Mouse (Mus musculus) kidney, embryonic 16.5 days (tissue): ENCODE measurements around the gene Tenm3. TPM values are rescaled to one million over a fixed set of nuclear protein-coding genes. Genes with fewer than 3 reads are reported as not detected.

Experiments
- ATAC-seq: fragments of 200-750 bp; cut with Nextera tagmentation; 2 replicates; pipeline ENCODE4 v1.8.0; 2017; ENCODE audit warnings: moderate TSS enrichment; ENCODE audit not compliant: low FRiP score, low TSS enrichment
- H3K27ac ChIP-seq: fragments of 300-500 bp; sonication (generic); 2 replicates; pipeline ENCODE4 v1.5.1; 2014; ENCODE audit warnings: low read length
- H3K27me3 ChIP-seq: fragments of 300-500 bp; sonication (generic); 2 replicates; pipeline ENCODE4 v1.6.1; 2014; ENCODE audit warnings: low read length, control low read depth, mixed read lengths; ENCODE audit not compliant: insufficient read depth
- H3K36me3 ChIP-seq: fragments of 300-500 bp; sonication (generic); 2 replicates; pipeline ENCODE4 v1.6.1; 2014; ENCODE audit warnings: low read length, control low read depth, mixed read lengths; ENCODE audit not compliant: insufficient read depth
- H3K4me1 ChIP-seq: fragments of 300-500 bp; sonication (generic); 2 replicates; pipeline ENCODE4 v1.6.1; 2014; ENCODE audit warnings: low read length, control low read depth, mixed read lengths; ENCODE audit not compliant: insufficient read depth
- H3K4me2 ChIP-seq: fragments of 300-500 bp; sonication (generic); replicated peaks from 2 replicates; pipeline ENCODE4 v1.6.1; 2014; ENCODE audit warnings: low read depth, low read length
- H3K4me3 ChIP-seq: fragments of 300-500 bp; sonication (generic); 2 replicates; pipeline ENCODE4 v1.5.1; 2014; ENCODE audit warnings: mild to moderate bottlenecking, low read length
- H3K9ac ChIP-seq: fragments of 300-500 bp; sonication (generic); replicated peaks from 2 replicates; pipeline ENCODE4 v1.6.1; 2014; ENCODE audit warnings: low read length
- H3K9me3 ChIP-seq: fragments of 300-500 bp; sonication (generic); 2 replicates; pipeline ENCODE4 v1.6.1; 2016; ENCODE audit warnings: low read length, control low read depth
- WGBS: fragments of 180-500 bp; shearing (Covaris S2); extraction: QIAGEN DNeasy Blood & Tissue Kit; methylation state at CpG from one replicate; pipeline ENCODE4 v1.1.7; 2014; 5-methylcytosine and 5-hydroxymethylcytosine counted together
- polyA plus RNA-seq: library from polyadenylated mRNA; unstranded; fragments of >200 nt; fragmentation: Nextera tagmentation; extraction: Ambion mirVana; gene quantifications from 2 replicates; pipeline ENCODE4 v1.2.1, GENCODE M21; 2015

The Tenm3 gene
- polyA plus RNA-seq, 1 experiment from 2014 or later = 20.3 TPM

DNA sequence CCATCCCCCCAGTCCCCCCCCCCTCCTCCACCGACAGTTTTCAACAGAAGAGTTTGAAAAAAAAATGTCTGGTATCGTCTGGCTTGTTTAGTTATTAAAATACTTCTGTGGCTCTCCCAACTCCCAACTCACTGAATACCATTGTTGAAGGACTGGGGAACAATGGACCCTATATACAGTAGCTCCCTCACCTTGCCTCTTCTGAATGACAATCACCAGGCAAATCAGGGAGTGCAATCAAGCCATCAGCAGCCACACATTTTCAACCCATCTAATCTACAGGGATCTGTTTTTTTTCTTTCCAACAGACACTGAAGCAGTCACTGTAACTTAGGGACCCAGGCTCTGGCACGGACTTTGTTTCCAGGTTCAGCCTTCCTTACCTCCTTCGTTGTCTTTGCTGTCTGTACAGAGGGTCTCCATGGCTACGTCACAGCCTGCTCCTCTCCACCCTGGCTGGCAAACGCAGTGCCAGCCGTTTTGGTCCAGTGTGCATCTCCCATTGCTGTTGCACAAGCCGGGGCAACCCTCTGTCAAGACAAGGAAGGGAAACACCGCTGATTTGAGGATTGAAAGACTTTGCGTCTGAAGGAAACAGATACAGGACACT, 533.4 kb downstream of the Tenm3 start:
- Histone ChIP-seq H3K4me3 (no peak overlapping the region), H3K9ac (no peak overlapping the region), H3K9me3 (no peaks in the 10 kb centered on the region), H3K27ac (no peak overlapping the region), H3K4me1 (peaks cover 7% of the 10 kb centered on the region; the same call in 1 of the 2 replicates), H3K27me3 (no peaks in the 10 kb centered on the region), H3K36me3 (0 out of 2 replicates have a peak, but pooled peaks cover 5% of the 10 kb centered on the region), H3K4me2 (no peak overlapping the region)
- ATAC-seq = no peak
- 67% methylated on average over 10 of the region's 10 CpGs for WGBS

DNA sequence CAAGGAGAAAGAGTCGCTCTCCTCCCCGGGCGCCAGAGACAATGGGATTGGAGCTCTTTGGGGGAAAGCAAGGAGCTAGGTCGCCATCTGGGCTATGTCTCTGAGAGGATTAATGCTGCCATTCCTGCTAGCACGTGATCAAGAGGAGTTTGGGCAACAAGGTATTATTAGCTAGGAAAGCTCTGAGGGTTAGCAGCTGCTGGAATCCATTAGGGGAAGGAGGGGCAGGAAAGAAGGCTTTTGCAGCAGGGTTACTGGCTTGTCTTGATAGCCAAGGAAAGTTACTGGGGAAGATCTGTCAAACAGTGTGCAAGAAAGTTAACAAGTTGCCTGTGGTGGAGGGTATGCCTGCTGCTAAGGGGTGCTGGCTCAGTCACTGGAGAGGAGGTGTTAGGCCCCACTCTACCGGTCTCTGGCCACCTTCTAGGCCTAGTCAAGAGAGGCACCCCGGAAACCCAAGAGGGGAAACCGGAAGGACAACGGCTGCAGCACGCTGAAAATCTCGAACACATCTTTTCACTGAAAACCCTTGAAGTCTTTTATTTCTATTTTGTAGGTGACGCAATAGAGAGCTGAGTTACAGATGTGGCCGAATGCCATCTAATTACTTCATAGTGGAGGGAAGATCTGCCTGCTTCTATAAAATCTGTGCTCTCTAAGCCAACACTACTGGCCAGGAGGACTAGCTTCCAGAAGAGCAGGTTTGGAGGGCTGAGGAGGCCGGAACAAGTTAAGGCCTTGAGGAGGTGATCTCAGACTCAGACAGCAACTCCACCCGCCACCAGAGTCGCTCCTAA, 534.4 kb downstream of the Tenm3 start:
- ATAC-seq = no peak
- no peak overlapping the region for H3K4me2 ChIP-seq
- H3K36me3 ChIP-seq = 0 out of 2 replicates have a peak, but pooled peaks cover 5% of the 10 kb centered on the region
- H3K4me1 ChIP-seq = peaks cover 7% of the 10 kb centered on the region; the same call in 1 of the 2 replicates
- WGBS = 57% methylated on average over 16 of the region's 16 CpGs
- no peak overlapping the region for H3K9ac ChIP-seq
- no peak overlapping the region for H3K4me3 ChIP-seq
- no peaks in the 10 kb centered on the region for H3K9me3 ChIP-seq
- no peak overlapping the region for H3K27ac ChIP-seq
- H3K27me3 ChIP-seq = no peaks in the 10 kb centered on the region

DNA sequence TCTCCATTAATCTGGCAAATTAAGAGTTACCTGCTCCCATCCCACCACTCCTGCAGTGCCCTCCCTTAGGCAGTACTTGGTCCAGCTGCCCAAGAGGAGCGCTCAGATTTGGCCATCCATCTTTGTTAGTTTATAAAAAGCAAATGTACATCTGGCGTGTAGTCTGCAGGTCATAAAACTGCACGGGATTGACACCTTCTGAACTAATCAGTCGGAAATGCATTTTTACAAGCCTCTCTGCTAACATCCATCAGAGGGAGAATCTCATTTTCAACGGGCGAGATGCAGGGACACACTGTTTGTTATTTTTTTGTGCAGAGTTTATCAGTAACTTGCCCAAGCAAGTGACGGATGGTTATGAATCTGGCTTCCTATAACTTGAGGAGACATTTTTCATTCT, 539.5 kb downstream of the Tenm3 start:
- Histone ChIP-seq H3K27ac (no peak overlapping the region), H3K36me3 (0 out of 2 replicates have a peak, but pooled peaks cover 5% of the 10 kb centered on the region), H3K4me2 (no peak overlapping the region), H3K9ac (no peak overlapping the region), H3K9me3 (no peaks in the 10 kb centered on the region), H3K4me3 (no peak overlapping the region), H3K27me3 (no peaks in the 10 kb centered on the region), H3K4me1 (peaks cover 17% of the 10 kb centered on the region)
- ATAC-seq = no peak
- 53% methylated on average over 7 of the region's 7 CpGs for WGBS

DNA sequence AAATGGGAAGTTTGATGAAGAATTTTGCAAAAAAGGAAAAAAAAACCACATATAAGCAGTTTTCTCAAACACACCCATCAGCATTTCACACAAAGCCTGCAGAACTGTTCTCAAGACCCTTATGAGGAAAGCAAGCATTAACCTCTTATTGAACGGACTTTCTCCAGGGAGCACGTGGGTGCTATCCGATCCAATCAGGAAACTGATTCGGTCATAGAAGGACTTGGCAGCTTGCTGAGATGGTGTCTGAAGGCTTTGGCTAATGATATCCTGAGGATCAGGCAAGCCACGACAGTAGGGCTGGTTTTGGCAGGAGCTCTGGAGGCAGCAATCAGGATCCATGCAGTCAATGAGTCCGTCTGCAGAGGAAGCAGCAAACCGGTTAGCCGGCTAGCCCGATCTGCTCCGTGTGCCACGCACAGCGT, 543.1 kb downstream of the Tenm3 start:
- Histone ChIP-seq H3K4me3 (no peak overlapping the region), H3K4me1 (peaks cover 12% of the 10 kb centered on the region), H3K4me2 (no peak overlapping the region), H3K27me3 (no peaks in the 10 kb centered on the region), H3K36me3 (peaks cover 9% of the 10 kb centered on the region; the same call in 1 of the 2 replicates), H3K9me3 (no peaks in the 10 kb centered on the region), H3K9ac (no peak overlapping the region), H3K27ac (no peak overlapping the region)
- ATAC-seq = 0 out of 2 replicates have a peak, but pooled peaks have one; percentile 42
- 59% methylated on average over 12 of the region's 12 CpGs for WGBS

DNA sequence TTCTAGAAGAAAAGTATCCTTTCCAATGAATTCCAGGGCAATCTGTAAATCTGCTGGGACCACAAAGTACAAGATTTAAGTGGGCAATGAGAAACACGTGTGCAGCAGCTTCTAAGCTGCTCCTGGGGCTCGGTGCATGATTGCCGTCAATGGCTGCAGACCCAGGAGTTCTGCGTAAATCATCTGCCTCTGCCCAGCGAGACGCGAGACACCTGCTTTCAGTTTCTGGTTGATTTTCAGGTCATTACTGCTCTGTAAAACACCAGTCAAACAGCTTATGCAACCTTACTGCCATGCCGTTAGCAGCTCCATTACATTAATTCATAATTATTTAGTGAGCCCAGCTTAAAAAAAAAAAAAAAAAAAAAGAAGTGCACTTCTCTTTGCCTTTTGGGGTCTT, 543.7 kb downstream of the Tenm3 start:
- Histone ChIP-seq H3K9me3 (no peaks in the 10 kb centered on the region), H3K4me1 (peaks cover 12% of the 10 kb centered on the region), H3K36me3 (peaks cover 15% of the 10 kb centered on the region; the same call in 1 of the 2 replicates), H3K27me3 (no peaks in the 10 kb centered on the region), H3K9ac (no peak overlapping the region), H3K4me3 (no peak overlapping the region), H3K4me2 (peak overlapping the region; percentile 29; the same call in 1 of the 2 replicates), H3K27ac (0 out of 2 replicates have a peak overlapping the region, but pooled peaks have one; percentile 10)
- peak; percentile 44; the same call in 1 of the 2 replicates for ATAC-seq
- WGBS = 34% methylated on average over 8 of the region's 8 CpGs

DNA sequence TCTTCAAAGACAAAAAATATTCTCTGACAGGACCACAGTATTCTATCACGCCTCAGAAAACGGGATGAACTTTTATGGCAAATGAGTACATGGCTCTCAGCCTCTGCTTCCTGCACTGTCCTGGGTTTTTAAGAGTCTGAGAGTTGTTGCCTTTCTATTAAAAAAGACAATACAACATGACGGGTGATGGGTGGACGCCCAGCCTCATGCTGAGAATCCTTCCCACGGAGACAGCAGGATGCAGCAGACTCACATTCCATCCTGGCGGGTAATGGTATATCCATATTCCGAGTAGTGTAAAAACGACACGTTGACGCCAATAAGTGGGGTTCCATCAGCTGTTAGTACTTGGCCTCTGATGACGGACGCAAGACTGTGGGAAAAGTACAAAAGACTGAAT, 544.4 kb downstream of the Tenm3 start:
- 64% methylated on average over 12 of the region's 12 CpGs for WGBS
- no peaks in the 10 kb centered on the region for H3K9me3 ChIP-seq
- no peak overlapping the region for H3K9ac ChIP-seq
- H3K4me1 ChIP-seq = peaks cover 12% of the 10 kb centered on the region
- no peak overlapping the region for H3K27ac ChIP-seq
- ATAC-seq = no peak
- no peak overlapping the region for H3K4me2 ChIP-seq
- H3K27me3 ChIP-seq = no peaks in the 10 kb centered on the region
- H3K4me3 ChIP-seq = no peak overlapping the region
- peaks cover 16% of the 10 kb centered on the region; the same call in 1 of the 2 replicates for H3K36me3 ChIP-seq

DNA sequence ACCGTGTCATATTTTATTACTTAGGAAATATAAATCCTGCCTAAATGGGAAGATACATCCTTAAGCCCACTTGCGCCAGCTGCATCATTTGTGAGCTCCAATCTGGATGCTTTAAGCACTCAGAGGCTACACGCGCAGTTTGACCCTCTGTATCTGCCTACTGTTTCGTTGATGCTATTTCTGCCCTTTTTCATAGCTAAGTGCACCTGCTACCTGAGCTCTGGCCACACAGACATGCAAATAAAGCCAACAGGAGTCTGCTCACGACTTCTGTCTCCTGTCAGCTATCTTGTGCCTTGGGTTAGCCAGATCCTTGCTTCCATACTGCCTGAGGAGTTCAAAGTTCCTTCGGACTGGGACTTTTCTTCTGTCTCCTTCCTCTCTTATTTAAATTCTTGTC, 547.4 kb downstream of the Tenm3 start:
- ATAC-seq = no peak
- H3K9me3 ChIP-seq = peaks cover 7% of the 10 kb centered on the region; the same call in 1 of the 2 replicates
- H3K36me3 ChIP-seq = peaks cover 33% of the 10 kb centered on the region
- no peaks in the 10 kb centered on the region for H3K27me3 ChIP-seq
- H3K9ac ChIP-seq = no peak overlapping the region
- H3K4me2 ChIP-seq = no peak overlapping the region
- peaks cover 9% of the 10 kb centered on the region for H3K4me1 ChIP-seq
- 92% methylated on average over 7 of the region's 7 CpGs for WGBS
- H3K27ac ChIP-seq = no peak overlapping the region
- H3K4me3 ChIP-seq = no peak overlapping the region

DNA sequence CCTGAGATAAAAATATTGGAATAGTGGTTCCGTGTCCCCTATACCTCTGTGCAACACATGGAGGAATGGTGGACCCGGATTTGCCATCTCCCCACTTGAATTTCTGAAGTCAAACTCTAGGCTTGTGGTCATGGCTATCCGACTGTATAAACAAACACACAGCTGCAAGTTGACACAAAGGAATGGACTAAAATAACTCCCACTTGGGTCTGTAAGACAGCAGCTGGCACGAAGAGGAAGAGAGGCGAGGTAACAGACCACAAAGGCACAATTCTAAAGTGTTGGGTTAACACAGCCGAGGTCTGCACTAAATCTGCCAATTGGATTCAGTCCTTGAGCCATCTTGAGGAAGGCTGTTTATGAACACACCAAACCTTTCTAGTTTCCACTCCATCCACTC, 548.2 kb downstream of the Tenm3 start:
- no peak overlapping the region for H3K4me2 ChIP-seq
- no peak overlapping the region for H3K27ac ChIP-seq
- peaks cover 7% of the 10 kb centered on the region; the same call in 1 of the 2 replicates for H3K9me3 ChIP-seq
- no peak overlapping the region for H3K4me3 ChIP-seq
- H3K4me1 ChIP-seq = peaks cover 6% of the 10 kb centered on the region
- H3K9ac ChIP-seq = no peak overlapping the region
- WGBS = 48% methylated on average over 6 of the region's 6 CpGs
- ATAC-seq = no peak
- no peaks in the 10 kb centered on the region for H3K27me3 ChIP-seq
- peaks cover 36% of the 10 kb centered on the region for H3K36me3 ChIP-seq

DNA sequence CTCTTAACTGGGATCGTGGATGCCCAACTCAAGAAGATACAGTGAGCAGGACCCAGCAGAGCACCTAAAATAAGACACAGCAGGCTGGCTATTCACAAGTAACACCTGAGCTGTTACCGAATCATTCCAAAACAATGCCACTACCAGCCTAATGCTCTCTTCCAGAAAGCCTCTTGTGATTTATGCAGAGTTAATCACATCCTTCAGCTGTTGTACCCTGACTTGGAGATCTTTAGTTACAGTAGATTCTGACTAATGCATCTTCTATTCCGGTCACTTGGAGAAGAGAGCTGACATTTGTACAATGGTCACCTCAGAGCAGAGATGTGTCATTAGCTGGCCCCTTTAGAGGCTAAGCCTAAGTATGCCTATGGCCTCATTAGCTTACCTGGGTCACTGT, 550.0 kb downstream of the Tenm3 start:
- Histone ChIP-seq H3K36me3 (peaks cover 36% of the 10 kb centered on the region), H3K27me3 (no peaks in the 10 kb centered on the region), H3K9ac (no peak overlapping the region), H3K4me1 (no peaks in the 10 kb centered on the region), H3K9me3 (peaks cover 7% of the 10 kb centered on the region; the same call in 1 of the 2 replicates), H3K27ac (no peak overlapping the region), H3K4me3 (no peak overlapping the region), H3K4me2 (no peak overlapping the region)
- no peak for ATAC-seq
- 89% methylated on average over 3 of the region's 3 CpGs for WGBS

DNA sequence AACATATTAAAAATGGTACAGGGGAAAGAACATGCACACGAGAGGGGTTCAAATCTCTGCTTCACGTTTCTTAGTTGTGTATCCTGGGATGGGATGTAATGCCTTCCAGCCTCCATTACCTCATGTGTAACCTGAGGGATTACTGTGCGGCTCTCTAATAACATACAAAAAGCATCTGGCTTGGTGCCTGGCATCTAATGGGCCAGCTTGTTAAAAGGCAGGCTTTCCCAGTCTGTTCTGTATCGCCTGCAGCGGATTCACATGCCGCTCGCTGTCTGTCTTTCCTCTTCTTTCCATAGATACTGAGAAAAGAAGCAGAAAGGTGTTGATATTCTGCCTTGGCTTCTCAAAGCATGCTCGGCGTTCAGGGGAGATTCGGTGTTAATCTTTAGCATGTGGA, 558.3 kb downstream of the Tenm3 start:
- no peak overlapping the region for H3K27ac ChIP-seq
- no peak overlapping the region for H3K9ac ChIP-seq
- peaks cover 14% of the 10 kb centered on the region for H3K36me3 ChIP-seq
- 94% methylated on average over 10 of the region's 10 CpGs for WGBS
- no peak overlapping the region for H3K4me3 ChIP-seq
- no peak for ATAC-seq
- H3K27me3 ChIP-seq = no peaks in the 10 kb centered on the region
- no peaks in the 10 kb centered on the region for H3K4me1 ChIP-seq
- H3K9me3 ChIP-seq = no peaks in the 10 kb centered on the region
- H3K4me2 ChIP-seq = no peak overlapping the region
